In the genomic region with DNA sequence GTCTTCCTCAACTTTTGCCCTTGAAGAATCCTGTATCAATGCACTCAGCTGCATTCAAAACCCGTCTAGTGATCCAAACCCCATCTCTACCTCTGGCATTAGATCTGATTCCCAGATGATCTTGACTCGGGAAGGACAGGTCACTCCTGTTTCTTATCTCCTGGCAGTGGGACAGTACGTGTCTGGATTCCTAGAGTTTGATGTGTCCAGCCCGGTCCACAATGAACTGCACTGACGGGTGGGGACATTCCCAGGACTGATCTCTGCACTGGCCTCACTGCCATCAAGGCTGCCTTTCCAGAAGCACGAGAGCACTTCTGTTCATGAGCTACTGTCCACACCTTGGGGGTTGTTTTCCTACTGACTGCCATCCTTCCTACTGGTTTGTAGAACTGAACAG, we compare ENCODE assay signal across 17 mouse cellular contexts. TPM values are rescaled to one million over a fixed set of nuclear protein-coding genes. Genes with fewer than 3 reads are reported as not detected.
DNase-seq lines count a peak whose midpoint lies in the region; ATAC-seq and TF ChIP-seq lines count a peak whose summit lies in the region.
"Had no signal": no experiment of that assay in that cellular context is flagged by ENCODE, and none has a peak within 500 bp of the region (broad histone marks: within the 10 kb centered on the region; RNA-seq: fewer than 3 reads in every experiment).

No protein-coding gene starts in this region.

- H3K27ac ChIP-seq in heart, embryonic 12.5 days (ENCODE audit: poor library complexity, severe bottlenecking), result 0 out of 2 replicates have a peak overlapping the region, but pooled peaks have one; percentile 1
- peak overlapping the region; percentile 30; the same call in 1 of the 2 replicates for H3K27ac ChIP-seq in liver, adult 2 months (replicated peaks; ENCODE audit: insufficient read depth, low read depth, low read length)
- H3K27ac ChIP-seq in liver, embryonic 11.5 days (ENCODE audit: low read depth, low read length), result no peak overlapping the region
- H3K27ac ChIP-seq in stomach, embryonic 16.5 days (ENCODE audit: low read length), result peak overlapping the region; percentile 82
- H3K27ac ChIP-seq: liver, embryonic 13.5 days had no signal

- H3K4me1 ChIP-seq in heart, embryonic 12.5 days (replicated peaks), result peaks cover 31% of the 10 kb centered on the region
- peaks cover 12% of the 10 kb centered on the region for H3K4me1 ChIP-seq in liver, adult 2 months (ENCODE audit: control insufficient read depth, insufficient read depth, low read length)
- peaks cover 11% of the 10 kb centered on the region for H3K4me1 ChIP-seq in liver, embryonic 11.5 days (replicated peaks; ENCODE audit: control insufficient read depth, insufficient read depth, low read length)
- peaks cover 26% of the 10 kb centered on the region for H3K4me1 ChIP-seq in stomach, embryonic 16.5 days (ENCODE audit: control insufficient read depth, insufficient read depth, low read length)

- H3K79me2 ChIP-seq in liver, adult 2 months (ENCODE audit: control insufficient read depth, insufficient read depth, low read length), result peaks cover 46% of the 10 kb centered on the region

- no peak for TF ChIP-seq CTCF in liver, adult 2 months (IDR thresholded peaks at IDR 0.05; ENCODE audit: low read depth, low read length)

- no peaks in the 10 kb centered on the region for H3K9me3 ChIP-seq in heart, embryonic 12.5 days (replicated peaks)
- no peaks in the 10 kb centered on the region for H3K9me3 ChIP-seq in liver, embryonic 11.5 days (ENCODE audit: control insufficient read depth, low read length)
- H3K9me3 ChIP-seq in stomach, embryonic 16.5 days (replicated peaks; ENCODE audit: control insufficient read depth, low read length), result no peaks in the 10 kb centered on the region
- H3K9me3 ChIP-seq: embryonic facial prominence, embryonic 15.5 days; liver, embryonic 13.5 days had no signal

- H3K36me3 ChIP-seq in heart, embryonic 12.5 days, result no peaks in the 10 kb centered on the region
- H3K36me3 ChIP-seq in liver, adult 2 months (ENCODE audit: control insufficient read depth, insufficient read depth, low read length), result no peaks in the 10 kb centered on the region
- H3K36me3 ChIP-seq in liver, embryonic 11.5 days (ENCODE audit: control insufficient read depth, insufficient read depth, low read length), result no peaks in the 10 kb centered on the region
- H3K36me3 ChIP-seq in stomach, embryonic 16.5 days (ENCODE audit: control insufficient read depth, insufficient read depth, low read length), result no peaks in the 10 kb centered on the region
- H3K36me3 ChIP-seq: embryonic facial prominence, embryonic 15.5 days; liver, embryonic 13.5 days had no signal

- no peak overlapping the region for H3K4me2 ChIP-seq in heart, embryonic 12.5 days
- H3K4me2 ChIP-seq in liver, embryonic 11.5 days, result no peak overlapping the region
- H3K4me2 ChIP-seq in stomach, embryonic 16.5 days (ENCODE audit: low read depth, low read length), result no peak overlapping the region
- H3K4me2 ChIP-seq: embryonic facial prominence, embryonic 15.5 days; liver, embryonic 13.5 days had no signal

- H3K4me3 ChIP-seq in heart, embryonic 12.5 days, result no peak overlapping the region
- no peak overlapping the region for H3K4me3 ChIP-seq in liver, adult 2 months (ENCODE audit: insufficient read depth, low read depth, low read length)
- H3K4me3 ChIP-seq in liver, embryonic 11.5 days (ENCODE audit: low read depth, low read length), result no peak overlapping the region
- H3K4me3 ChIP-seq in stomach, embryonic 16.5 days (replicated peaks; ENCODE audit: low read length), result no peak overlapping the region
- H3K4me3 ChIP-seq: embryonic facial prominence, embryonic 15.5 days; liver, embryonic 13.5 days had no signal

- WGBS in heart, embryonic 12.5 days, result 40% methylated on average over 6 of the region's 6 CpGs
- 15% methylated on average over 6 of the region's 6 CpGs for WGBS in liver, adult 2 months
- WGBS in liver, embryonic 11.5 days, result 79% methylated on average over 6 of the region's 6 CpGs
- 69% methylated on average over 6 of the region's 6 CpGs for WGBS in stomach, embryonic 16.5 days

- intact Hi-C loops in heart, postnatal 14 days (cut with DNase I), result loop anchor here (5.0 kb wide), 1 partner anchor 34 kb away; no protein-coding TSS in a partner anchor

- no peak overlapping the region for H3K9ac ChIP-seq in heart, embryonic 12.5 days
- no peak overlapping the region for H3K9ac ChIP-seq in liver, adult 2 months (ENCODE audit: low read depth, low read length)
- H3K9ac ChIP-seq in liver, embryonic 11.5 days (ENCODE audit: low read depth, low read length), result no peak overlapping the region
- H3K9ac ChIP-seq in stomach, embryonic 16.5 days (ENCODE audit: low read length), result no peak overlapping the region
- H3K9ac ChIP-seq: embryonic facial prominence, embryonic 15.5 days; liver, embryonic 13.5 days had no signal

- no peak for ATAC-seq in heart, embryonic 12.5 days (ENCODE audit: insufficient number of reproducible peaks, low FRiP score)
- no peak for ATAC-seq in liver, embryonic 11.5 days (replicated peaks; ENCODE audit: low FRiP score)
- ATAC-seq in stomach, embryonic 16.5 days (ENCODE audit: insufficient read depth, low FRiP score), result no peak
- ATAC-seq: CD4-positive, CD25-positive, alpha-beta regulatory T cell, adult 4 months had no signal

- TF ChIP-seq POLR2A in liver, adult 2 months (IDR thresholded peaks at IDR 0.05; ENCODE audit: extremely low read depth, insufficient read depth, low read length), result no peak

- DNase-seq in adrenal gland, adult (ENCODE audit: inconsistent age in 2 of 2, low spot score in 1 of 2), result peak; percentile 40 to 61
- DNase-seq in adrenal gland, adult 18-20 months (ENCODE audit: low spot score in 2 of 2), result no peak
- no peak for DNase-seq in heart, postnatal 14 days
- peak; percentile 69 for DNase-seq in liver, adult 2 months (ENCODE audit: extremely low read depth, low read depth, low spot score)
- DNase-seq in liver, embryonic 11.5 days (ENCODE audit: low spot score), result no peak
- no peak for DNase-seq in embryo, embryonic 10.5 days (ENCODE audit: low spot score)
- DNase-seq: adrenal gland, postnatal 10 days; cerebellum, adult 2 months; gastrocnemius, postnatal 25 days; kidney, adult 9 months; kidney, postnatal 4 days; liver, embryonic 13.5 days; midbrain, embryonic 14.5 days had no signal

- no peaks in the 10 kb centered on the region for H3K27me3 ChIP-seq in heart, embryonic 12.5 days (replicated peaks)
- no peaks in the 10 kb centered on the region for H3K27me3 ChIP-seq in liver, adult 2 months (ENCODE audit: control insufficient read depth, insufficient read depth, low read length)
- H3K27me3 ChIP-seq in liver, embryonic 11.5 days (replicated peaks; ENCODE audit: control insufficient read depth, insufficient read depth, low read length), result no peaks in the 10 kb centered on the region
- no peaks in the 10 kb centered on the region for H3K27me3 ChIP-seq in stomach, embryonic 16.5 days (ENCODE audit: control insufficient read depth, insufficient read depth, low read length)
- H3K27me3 ChIP-seq: embryonic facial prominence, embryonic 15.5 days; liver, embryonic 13.5 days had no signal

RNA-seq across cellular contexts. Expression of a gene that starts 31.9 kb away (rescaled TPM):
- total RNA-seq in adrenal gland, adult 18-20 months (2021), result 10 to 100 TPM; 29.4 to 32.2 TPM
- polyA plus RNA-seq in heart, embryonic 12.5 days (2016; fragmentation: Nextera tagmentation; extraction: Ambion mirVana), result 20.6 and 21.1 TPM in 2 replicates
- total RNA-seq in heart, postnatal 14 days (2021), result 10 to 100 TPM; 56.4 to 60.9 TPM
- 26.8 and 32.4 TPM in 2 replicates for total RNA-seq in liver, adult 2 months (2014; rRNA removed)
- polyA plus RNA-seq in liver, adult 2 months (2012; rRNA removed), result 13.9 and 14.7 TPM in 2 replicates
- 6.1 and 6.7 TPM in 2 replicates for polyA plus RNA-seq in liver, embryonic 11.5 days (2014; fragmentation: Nextera tagmentation; extraction: Ambion mirVana)
- 10.6 and 12.2 TPM in 2 replicates for polyA plus RNA-seq in stomach, embryonic 16.5 days (2015; fragmentation: Nextera tagmentation; extraction: Ambion mirVana)

Comparison
In these comparisons a context has a peak if more than half of its experiments do, and no peak if none do; other contexts are left out.
1. DNase-seq: peak in adrenal gland, adult (2 of 2) and liver, adult 2 months (single experiment); none in adrenal gland, adult 18-20 months (0 of 2), heart, postnatal 14 days (0 of 2), liver, embryonic 11.5 days (single experiment) and embryo, embryonic 10.5 days (single experiment).